7 mouse cellular contexts compared by ENCODE assay signal in genomic region chr2:178327466-178328040, GRCm38 (mm10).
DNase-seq lines count a peak whose midpoint lies in the region; TF ChIP-seq lines count a peak whose summit lies in the region.

No protein-coding gene starts in this region.

- H3K4me3 ChIP-seq in cortical plate, adult 2 months (ENCODE audit: insufficient read depth, low read length) = peak overlapping the region; percentile 14
- no peak overlapping the region; the same call in 1 of the 2 replicates for H3K4me3 ChIP-seq in left cerebral cortex, adult 2 months

- H3K4me1 ChIP-seq in cortical plate, adult 2 months (ENCODE audit: control insufficient read depth, insufficient read depth, low read length) = peaks cover 13% of the 10 kb centered on the region

- H3K27ac ChIP-seq in cortical plate, adult 2 months (ENCODE audit: insufficient read depth, low read length) = peak overlapping the region; percentile 31
- peak overlapping the region; percentile 6; the same call in 1 of the 2 replicates for H3K27ac ChIP-seq in left cerebral cortex, adult 2 months

- DNase-seq in adrenal gland, postnatal 14 days = peak; percentile 56
- DNase-seq in gastrocnemius, postnatal 14 days = peak; percentile 51
- peak; percentile 21 for DNase-seq in induced T-regulatory cell, adult 2 months (ENCODE audit: low read depth)
- peak; percentile 80 to 85 for DNase-seq in left cerebral cortex, adult 2 months (ENCODE audit: extremely low spot score in 1 of 2, low spot score in 2 of 2)
- peak; percentile 47 for DNase-seq in lung, postnatal 36 days
- DNase-seq in right cerebral cortex, postnatal 36 days (ENCODE audit: low spot score in 2 of 2) = peak; percentile 84 to 85

- no peak for TF ChIP-seq CTCF in cortical plate, adult 2 months (IDR thresholded peaks at IDR 0.05; ENCODE audit: extremely low read depth, insufficient read depth, low read length)
- TF ChIP-seq CTCF in left cerebral cortex, adult 2 months (IDR thresholded peaks at IDR 0.05) = no peak

- peak; percentile 48; the same call in 1 of the 2 replicates for TF ChIP-seq POLR2A in cortical plate, adult 2 months (IDR thresholded peaks at IDR 0.05; ENCODE audit: extremely low read depth, insufficient read depth, low read length)

- intact Hi-C loops in gastrocnemius, postnatal 14 days (cut with DNase I; ENCODE audit: low total_unique reads) = no loop called here
- intact Hi-C loops in left cerebral cortex, adult 2 months (cut with DNase I) = loop anchor here (5.0 kb wide), 1 partner anchor 185 kb away; no protein-coding TSS in a partner anchor

Comparison
In these comparisons a context has a peak if more than half of its experiments do, and no peak if none do; other contexts are left out.
1. DNase-seq: peak in every context shown above with its lines; median percentile 84 in right cerebral cortex, postnatal 36 days; 82 in left cerebral cortex, adult 2 months; 56 in adrenal gland, postnatal 14 days; 51 in gastrocnemius, postnatal 14 days; 47 in lung, postnatal 36 days; 21 in induced T-regulatory cell, adult 2 months.